Mouse (Mus musculus) kidney, postnatal 10 days (tissue): ENCODE data around the gene 1810062G17Rik.
A peak's percentile ranks its signal among the peaks of the same experiment; 100 is the strongest.

ENCODE experiments used
- DNase-seq: peaks from one replicate; pipeline ENCODE4 v3.0.0; 2021; ENCODE audit warnings: mixed read lengths

1810062G17Rik gene

DNA sequence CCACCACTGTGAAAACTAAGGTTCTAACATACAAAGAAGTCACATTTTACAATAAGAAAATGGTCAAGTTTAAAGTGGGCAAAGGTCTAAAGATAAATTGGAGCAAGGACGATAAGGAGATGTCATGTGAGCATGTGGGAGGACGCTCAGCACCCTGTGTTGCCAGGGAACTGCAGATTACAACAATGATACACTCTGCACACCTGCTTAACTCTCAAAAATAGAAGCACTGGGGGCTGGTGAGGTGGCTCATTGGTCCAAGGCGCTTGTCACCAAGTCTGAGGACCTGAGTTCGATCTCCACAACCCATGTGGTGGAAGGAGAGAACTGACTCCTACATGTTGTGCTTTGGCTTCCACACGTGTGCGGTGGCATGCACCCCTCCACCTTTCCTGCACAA is 35.8 kb downstream of the 1810062G17Rik start:
- DNase-seq = no peak

DNA sequence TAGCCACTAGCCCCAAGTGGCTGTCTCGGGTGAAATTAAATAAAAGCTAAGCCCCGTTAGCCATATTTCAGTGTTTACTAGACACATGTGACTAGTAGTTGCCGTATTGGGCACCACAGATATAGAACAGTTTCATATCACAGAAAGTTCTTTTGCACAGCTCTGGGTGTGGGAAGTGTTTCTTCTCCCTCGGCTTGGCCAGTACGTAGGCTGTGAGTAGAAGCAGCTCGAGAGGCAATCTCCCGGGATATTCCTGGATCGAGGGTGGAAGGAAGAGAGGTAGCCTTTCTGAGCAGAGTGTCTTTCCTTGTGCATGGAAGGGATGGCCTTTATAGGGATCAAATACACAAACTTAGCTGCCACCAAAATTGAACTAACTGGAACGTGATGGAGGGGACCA is 40.5 kb downstream of the 1810062G17Rik start:
- DNase-seq = no peak

DNA sequence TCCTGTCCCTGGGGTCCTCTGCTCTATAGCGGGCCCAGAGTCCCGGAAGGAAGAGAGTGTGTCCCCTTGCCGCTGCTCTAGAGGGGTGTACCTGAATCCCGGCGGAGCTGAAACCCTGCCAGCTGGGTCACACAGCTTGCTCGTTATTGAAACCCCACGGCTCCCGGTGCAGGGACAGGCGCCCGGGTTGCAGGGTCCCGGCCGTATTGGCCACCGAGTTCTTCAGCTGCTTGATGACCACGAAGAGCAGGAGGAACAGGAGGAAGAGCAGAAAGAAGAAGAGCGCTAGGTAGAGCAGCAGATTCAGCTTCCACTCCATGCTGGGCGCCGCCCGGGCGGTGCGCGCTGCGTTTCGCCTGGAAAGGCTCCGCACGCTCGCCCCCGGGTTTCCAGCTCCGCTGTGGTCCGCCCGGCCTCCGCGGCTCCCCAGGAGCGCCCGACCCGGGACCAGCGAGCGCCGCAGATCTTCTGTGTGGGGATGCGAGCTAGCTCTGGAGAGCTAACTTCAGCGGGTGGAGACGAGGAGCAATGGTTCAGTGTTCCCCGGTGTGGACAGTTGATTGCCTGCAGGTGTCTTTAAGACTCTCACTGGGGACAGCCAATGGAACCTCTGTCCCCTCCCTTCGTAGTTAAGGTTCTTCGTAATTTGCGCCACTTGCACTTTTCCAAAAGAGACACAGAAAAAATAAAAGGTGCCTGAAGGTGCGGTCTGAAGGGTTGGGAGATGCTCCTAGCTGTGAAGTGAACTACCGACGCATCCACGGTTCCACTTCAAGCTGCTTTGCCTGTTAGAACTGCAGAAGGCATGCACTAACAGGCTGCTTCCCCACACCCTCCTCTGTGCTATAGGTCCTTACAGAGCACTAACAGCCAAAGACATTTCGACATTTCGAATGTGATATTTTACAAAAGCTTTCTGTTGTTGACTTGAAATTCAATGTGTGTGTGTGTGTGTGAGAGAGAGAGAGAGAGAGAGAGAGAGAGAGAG is 45.6 kb downstream of the 1810062G17Rik start, which contains the start of gene Gm11549:
TSS of gene Gm11549 (minus strand) at position 741 of the 988 bp plus-strand sequence.
- DNase-seq = peak; percentile 38

DNA sequence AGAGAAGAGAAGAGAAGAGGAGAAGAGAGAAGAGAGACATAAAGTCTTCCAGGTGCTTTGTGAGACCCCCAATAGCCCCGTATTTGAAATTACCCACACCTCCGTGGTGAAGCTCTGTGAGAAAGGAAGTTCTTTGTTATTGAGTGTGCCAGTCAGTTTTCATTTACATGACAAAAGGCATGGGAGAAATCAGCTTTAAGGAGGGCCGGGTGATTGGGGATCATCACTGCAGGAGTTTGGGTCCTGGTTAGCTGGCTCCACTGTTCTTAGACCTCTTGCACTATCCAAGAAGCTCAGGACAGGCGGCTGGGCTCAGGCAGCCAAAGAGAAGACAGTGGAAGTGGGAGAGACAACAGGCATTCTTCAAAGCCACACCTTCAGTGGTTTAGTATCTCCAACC is 46.4 kb downstream of the 1810062G17Rik start:
- no peak for DNase-seq

DNA sequence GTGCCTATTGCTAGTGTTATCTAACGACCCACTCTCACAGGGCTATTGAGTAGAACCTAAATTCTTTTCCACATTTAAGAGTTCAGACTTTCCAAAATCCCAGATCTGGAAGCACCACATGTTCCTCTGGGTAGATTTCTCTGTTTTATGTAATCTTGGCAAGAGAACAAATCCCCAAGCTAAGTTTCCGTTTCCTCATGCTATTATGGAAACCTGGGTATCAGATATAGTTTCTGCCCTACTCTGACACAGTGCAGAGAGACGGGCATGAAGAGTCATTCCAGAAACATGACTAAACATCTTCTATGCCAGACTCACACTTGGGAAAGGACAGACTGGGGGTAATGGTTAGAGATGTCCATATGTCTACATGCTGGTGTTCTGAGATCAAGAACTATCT is 48.7 kb downstream of the 1810062G17Rik start:
- DNase-seq = no peak

GRCm38 (mm10) chr3:36530345-36530744 is 54.6 kb downstream of the 1810062G17Rik start:
- peak; percentile 73 for DNase-seq

DNA sequence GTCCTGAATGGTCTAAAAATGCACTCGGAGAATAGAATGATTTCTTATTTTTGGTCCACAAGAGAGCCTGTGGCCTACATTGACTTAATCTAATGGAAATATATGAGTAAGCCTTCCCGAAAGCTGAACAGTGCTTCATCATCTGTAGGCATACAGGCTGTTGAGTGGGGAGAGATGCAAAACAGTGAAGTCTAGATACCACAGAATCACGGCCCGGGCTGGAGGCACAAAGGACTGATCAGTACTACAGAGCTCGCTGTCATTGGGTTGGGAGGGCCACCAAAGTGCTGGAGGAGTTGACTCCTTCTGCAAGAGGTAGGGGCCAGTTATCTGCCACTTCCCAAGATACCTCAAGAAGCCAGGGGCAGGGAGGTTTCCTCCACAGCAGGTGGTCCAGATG is 55.0 kb downstream of the 1810062G17Rik start:
- no peak for DNase-seq

DNA sequence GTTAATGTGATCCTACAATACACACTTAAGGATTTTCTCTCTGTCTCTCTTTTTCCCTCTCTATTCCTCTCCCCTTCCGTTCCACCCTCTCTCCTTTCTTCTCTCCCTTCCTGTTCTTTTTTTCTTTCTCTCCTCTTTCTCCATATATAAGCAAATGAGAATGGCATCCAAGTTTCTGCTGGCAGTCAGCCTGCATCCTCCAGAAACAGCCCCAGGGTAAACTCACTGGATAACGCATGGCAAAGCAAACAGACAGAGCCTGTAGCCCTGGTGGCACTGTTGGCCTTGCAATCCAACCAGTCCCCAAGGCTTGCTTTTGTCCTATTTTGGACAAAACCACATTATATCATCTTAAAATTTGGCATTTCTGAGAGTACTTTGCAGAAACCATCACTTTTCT is 55.5 kb downstream of the 1810062G17Rik start:
- no peak for DNase-seq
